In genomic region chr4:12334429-12334828, GRCm38 (mm10) we compare ENCODE assay signal across 10 mouse cellular contexts.
A peak's percentile ranks its signal among the peaks of the same experiment; 100 is the strongest.
DNase-seq lines count a peak whose midpoint lies in the region; ATAC-seq lines count a peak whose summit lies in the region.
"Had no signal": no experiment of that assay in that cellular context is flagged by ENCODE, and none has a peak within 500 bp of the region (broad histone marks: within the 10 kb centered on the region; RNA-seq: fewer than 3 reads in every experiment).

No protein-coding gene starts in this region.

- 36% methylated on average over 9 of the region's 9 CpGs for WGBS in forebrain, embryonic 14.5 days

- no peaks in the 10 kb centered on the region for H3K36me3 ChIP-seq in forebrain, embryonic 14.5 days (ENCODE audit: control insufficient read depth, insufficient read depth, low read length)

- H3K4me2 ChIP-seq in forebrain, embryonic 14.5 days (ENCODE audit: low read length), result no peak overlapping the region

- H3K9ac ChIP-seq in forebrain, embryonic 14.5 days (ENCODE audit: low read length), result no peak overlapping the region

- no peaks in the 10 kb centered on the region for H3K9me3 ChIP-seq in forebrain, embryonic 14.5 days (replicated peaks; ENCODE audit: control insufficient read depth, low read length)

- no peaks in the 10 kb centered on the region for H3K4me1 ChIP-seq in forebrain, embryonic 14.5 days (ENCODE audit: control insufficient read depth, insufficient read depth, low read length)

- peak; percentile 3 for DNase-seq in kidney, postnatal 10 days
- DNase-seq in kidney, adult 8-10 months, result no peak
- peak; percentile 73 for DNase-seq in Muller cell, postnatal 12 days (ENCODE audit: inconsistent ontology term)
- peak; percentile 82 for DNase-seq in forebrain, embryonic 14.5 days (ENCODE audit: low spot score)
- DNase-seq in mesoderm, embryonic 11.5 days (ENCODE audit: low read depth, low spot score), result peak; percentile 34
- DNase-seq in natural killer cell, adult 2 months (ENCODE audit: low spot score in 2 of 2), result no peak
- DNase-seq: adrenal gland, postnatal 10 days; gastrocnemius, postnatal 10 days had no signal

- ATAC-seq in forebrain, embryonic 14.5 days, result peak; percentile 89
- ATAC-seq in activated CD4-positive, CD25-positive, alpha-beta regulatory T cell, adult 4 months, result no peak

- H3K4me3 ChIP-seq in forebrain, embryonic 14.5 days (ENCODE audit: low read depth, low read length), result no peak overlapping the region
- H3K4me3 ChIP-seq: left cerebral cortex, adult 2 months had no signal

- H3K27ac ChIP-seq in forebrain, embryonic 14.5 days (ENCODE audit: low read depth, low read length), result peak overlapping the region; percentile 21; the same call in 1 of the 2 replicates
- H3K27ac ChIP-seq: left cerebral cortex, adult 2 months had no signal

- no peaks in the 10 kb centered on the region for H3K27me3 ChIP-seq in forebrain, embryonic 14.5 days (replicated peaks; ENCODE audit: control insufficient read depth, insufficient read depth, low read length)

Comparison
In these comparisons a context has a peak if more than half of its experiments do, and no peak if none do; other contexts are left out.
1. DNase-seq: peak in kidney, postnatal 10 days (single experiment), Muller cell, postnatal 12 days (single experiment), forebrain, embryonic 14.5 days (single experiment) and mesoderm, embryonic 11.5 days (single experiment); none in kidney, adult 8-10 months (0 of 2) and natural killer cell, adult 2 months (0 of 2).